Mouse (Mus musculus) heart, adult 2 months (tissue): ENCODE measurements at regions not wholly inside any gene's neighbourhood (a gene's known extent, or its start where the extent isn't known, plus 50 kb on each side); places are given as distances from the start of the nearest gene placed in this dataset.

Source experiments
- DNase-seq, 2 experiments: peaks; one replicate each; pipeline ENCODE4 v3.0.0; 2021
- H3K27ac ChIP-seq: fragments of 200-600 bp; 2 replicates; pipeline ENCODE4 v1.8.1; 2022
- H3K27me3 ChIP-seq: fragments of 200-500 bp; 2 replicates; pipeline ENCODE4 v1.6.1; 2012; ENCODE audit warnings: mild to moderate bottlenecking, low read length, inconsistent platforms, mixed read lengths; ENCODE audit not compliant: control insufficient read depth, insufficient read depth
- H3K36me3 ChIP-seq: fragments of 200-500 bp; 2 replicates; pipeline ENCODE4 v1.6.1; 2012; ENCODE audit warnings: low read length, inconsistent platforms; ENCODE audit not compliant: control insufficient read depth, insufficient read depth
- H3K4me1 ChIP-seq: fragments of 200-500 bp; 2 replicates; pipeline ENCODE4 v1.6.1; 2011; ENCODE audit warnings: low read length; ENCODE audit not compliant: control insufficient read depth, insufficient read depth
- H3K4me3 ChIP-seq: fragments of 200-600 bp; 2 replicates; pipeline ENCODE4 v1.8.1; 2022
- H3K79me2 ChIP-seq: fragments of 200-500 bp; replicated peaks from 2 replicates; pipeline ENCODE4 v1.6.1; 2012; ENCODE audit warnings: mild to moderate bottlenecking, inconsistent platforms, low read length, moderate library complexity, mixed read lengths; ENCODE audit not compliant: control insufficient read depth, insufficient read depth
- H3K9ac ChIP-seq: fragments of 200-500 bp; 2 replicates; pipeline ENCODE4 v1.6.1; 2012; ENCODE audit warnings: low read depth, mild to moderate bottlenecking, control low read depth, inconsistent platforms, low read length, mixed read lengths
- CTCF ChIP-seq: fragments of 200-600 bp; IDR thresholded peaks from 2 replicates; pipeline ENCODE4 v1.8.1; 2022; ENCODE audit warnings: antibody characterized with exemption, mild to moderate bottlenecking, moderate library complexity
- EP300 ChIP-seq: fragments of 200-500 bp; IDR thresholded peaks from 2 replicates; pipeline ENCODE4 v1.6.1; 2011; ENCODE audit warnings: low read depth, low read length, control low read depth; ENCODE audit not compliant: insufficient read depth
- POLR2A ChIP-seq: fragments of 200-500 bp; IDR thresholded peaks from 2 replicates; pipeline ENCODE4 v1.6.1; 2011; ENCODE audit warnings: mild to moderate bottlenecking, low read depth, low read length, control low read depth; ENCODE audit not compliant: insufficient read depth
- WGBS: fragments of 180-500 bp; shearing (Covaris S2); methylation state at CpG from one replicate; pipeline ENCODE4 v1.1.7; 2018; 5-methylcytosine and 5-hydroxymethylcytosine counted together
- intact Hi-C: fragments of 180-260 bp; cut with DNase I; formaldehyde crosslinking; loops from one replicate; pipeline ENCODE4 v1.15.1; 2025

- Histone ChIP-seq H3K27me3 (no peaks in the 10 kb centered on the region), H3K79me2 (no peaks in the 10 kb centered on the region), H3K9ac (no peak overlapping the region), H3K4me3 (no peak overlapping the region), H3K36me3 (no peaks in the 10 kb centered on the region), H3K27ac (no peak overlapping the region), H3K4me1 (no peaks in the 10 kb centered on the region)
- 32% methylated on average over 1 of the region's 1 CpGs for WGBS
- intact Hi-C loops = no loop called here
- TF ChIP-seq EP300 (no peak), CTCF (no peak), POLR2A (no peak)
- no peak for DNase-seq
These were observed 516.5 kb downstream of the 1190002N15Rik start for GRCm38 (mm10) chr9:94021293-94021903.

DNA sequence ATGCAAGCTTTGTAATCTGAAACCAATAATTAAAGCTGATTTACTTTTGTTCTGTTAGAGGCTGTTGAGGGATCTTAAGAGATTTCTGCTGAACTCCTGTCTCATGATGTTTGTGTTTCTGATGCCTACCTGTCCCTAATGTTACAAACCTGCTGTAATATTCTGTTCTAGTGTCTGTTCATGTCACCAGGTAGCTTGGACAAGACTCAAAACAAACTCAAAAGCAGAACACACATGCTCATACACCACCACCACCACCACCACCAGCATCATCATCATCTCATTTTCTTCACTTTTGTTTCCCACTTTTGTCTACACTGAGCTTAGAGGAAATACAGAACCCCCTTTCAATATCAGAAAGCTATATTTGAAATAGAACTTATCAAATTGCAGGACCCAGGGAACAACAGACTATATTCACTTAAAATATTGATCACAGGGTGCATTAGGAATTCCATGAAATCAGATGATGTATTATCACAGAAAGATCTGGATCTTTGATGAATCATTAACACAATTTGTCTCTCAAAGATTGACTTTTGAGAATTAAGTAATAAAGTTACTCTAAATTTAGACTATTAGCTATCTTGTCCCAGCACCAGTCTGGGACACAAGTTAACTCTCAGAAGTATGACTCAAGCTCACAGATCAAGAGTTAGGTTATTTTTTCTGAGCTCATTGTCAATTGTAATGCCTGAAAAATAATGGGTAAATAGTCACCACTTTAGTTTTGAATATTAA, 521.0 kb downstream of the 1190002N15Rik start:
- H3K79me2 ChIP-seq = no peaks in the 10 kb centered on the region
- no peak overlapping the region for H3K27ac ChIP-seq
- intact Hi-C loops = no loop called here
- DNase-seq = no peak
- no peaks in the 10 kb centered on the region for H3K27me3 ChIP-seq
- no peaks in the 10 kb centered on the region for H3K4me1 ChIP-seq
- no peak overlapping the region for H3K9ac ChIP-seq
- no peak overlapping the region for H3K4me3 ChIP-seq
- TF ChIP-seq CTCF = no peak
- no peak for TF ChIP-seq EP300
- no peak for TF ChIP-seq POLR2A
- H3K36me3 ChIP-seq = no peaks in the 10 kb centered on the region

- Histone ChIP-seq H3K79me2 (no peaks in the 10 kb centered on the region), H3K27ac (no peak overlapping the region), H3K27me3 (no peaks in the 10 kb centered on the region), H3K4me1 (no peaks in the 10 kb centered on the region), H3K9ac (no peak overlapping the region), H3K4me3 (no peak overlapping the region), H3K36me3 (no peaks in the 10 kb centered on the region)
- WGBS = 65% methylated on average over 3 of the region's 3 CpGs
- no peak for DNase-seq
- intact Hi-C loops = no loop called here
- TF ChIP-seq POLR2A (no peak), CTCF (no peak), EP300 (no peak)
These were observed 545.7 kb downstream of the 1190002N15Rik start for GRCm38 (mm10) chr9:93992216-93992615.

DNA sequence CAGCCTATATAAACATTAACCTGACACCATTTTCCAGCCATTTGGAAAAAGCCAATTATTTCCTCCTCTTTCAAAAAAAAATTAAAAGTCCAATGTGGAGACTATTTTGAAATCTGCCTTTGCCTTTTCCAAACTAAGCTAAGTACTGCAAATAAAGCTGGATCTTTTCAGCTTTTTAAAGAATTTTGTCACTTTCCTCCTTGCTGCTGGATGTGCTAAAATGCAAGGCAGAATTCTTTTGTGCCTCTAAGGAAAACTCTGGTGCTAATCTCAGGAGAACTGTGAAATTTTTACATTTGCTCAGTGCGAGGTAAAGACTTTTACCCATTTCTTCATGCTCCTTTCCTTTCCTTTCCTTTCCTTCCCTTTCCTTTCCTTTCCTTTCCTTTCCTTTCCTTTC, 546.7 kb downstream of the 1190002N15Rik start:
- no peak for TF ChIP-seq POLR2A
- WGBS = 46% methylated on average over 1 of the region's 1 CpGs

GRCm38 (mm10) chr9:93981136-93981535, 556.7 kb downstream of the 1190002N15Rik start:
- DNase-seq = no peak
- Histone ChIP-seq H3K79me2 (no peaks in the 10 kb centered on the region), H3K4me1 (no peaks in the 10 kb centered on the region), H3K27me3 (no peaks in the 10 kb centered on the region), H3K27ac (no peak overlapping the region), H3K9ac (no peak overlapping the region), H3K4me3 (no peak overlapping the region), H3K36me3 (no peaks in the 10 kb centered on the region)
- intact Hi-C loops = no loop called here
- TF ChIP-seq CTCF (no peak), EP300 (no peak), POLR2A (no peak)
- 24% methylated on average over 2 of the region's 2 CpGs for WGBS

More for the DNA sequence above, 546.7 kb downstream of the 1190002N15Rik start:
- Histone ChIP-seq H3K36me3 (no peaks in the 10 kb centered on the region), H3K27me3 (no peaks in the 10 kb centered on the region), H3K9ac (no peak overlapping the region), H3K4me1 (no peaks in the 10 kb centered on the region), H3K79me2 (no peaks in the 10 kb centered on the region), H3K4me3 (no peak overlapping the region), H3K27ac (no peak overlapping the region)
- intact Hi-C loops = no loop called here
- no peak for DNase-seq

- Histone ChIP-seq H3K36me3 (no peaks in the 10 kb centered on the region), H3K9ac (no peak overlapping the region), H3K4me3 (no peak overlapping the region), H3K79me2 (no peaks in the 10 kb centered on the region), H3K4me1 (no peaks in the 10 kb centered on the region), H3K27ac (no peak overlapping the region), H3K27me3 (no peaks in the 10 kb centered on the region)
- no peak for TF ChIP-seq EP300
- no peak for TF ChIP-seq CTCF
- TF ChIP-seq POLR2A = no peak
- WGBS = 76% methylated on average over 6 of the region's 6 CpGs
- DNase-seq = no peak
- intact Hi-C loops = no loop called here
These were observed 568.1 kb downstream of the 1190002N15Rik start for GRCm38 (mm10) chr9:93969691-93970284.
